Mouse (Mus musculus): ENCODE results near the gene Kif2a. TPM values are rescaled to one million over a fixed set of nuclear protein-coding genes. Genes with fewer than 3 reads are reported as not detected.

The Kif2a gene
- 10 to 100 TPM; 42.5 to 53.4 TPM for total RNA-seq (2021)
- long read RNA-seq, experiment 1, full-length matches to known transcripts: 2 of 6 reads
- long read RNA-seq, experiment 1, partial matches to known transcripts: 1 of 6 reads
- long read RNA-seq, experiment 1, other reads (novel, unspliced or antisense): 3 of 6 reads
- long read RNA-seq, experiment 2, partial matches to known transcripts: 2 of 8 reads
- long read RNA-seq, experiment 2, other reads (novel, unspliced or antisense): 5 of 8 reads

GRCm38 (mm10) chr13:107021461-107022265 is at the start of gene Kif2a:
Gene Kif2a, minus strand, starts transcription at chr13:107022126.
- peak; percentile 38 to 59 for DNase-seq (ENCODE audit: low spot score in 2 of 2)

DNA sequence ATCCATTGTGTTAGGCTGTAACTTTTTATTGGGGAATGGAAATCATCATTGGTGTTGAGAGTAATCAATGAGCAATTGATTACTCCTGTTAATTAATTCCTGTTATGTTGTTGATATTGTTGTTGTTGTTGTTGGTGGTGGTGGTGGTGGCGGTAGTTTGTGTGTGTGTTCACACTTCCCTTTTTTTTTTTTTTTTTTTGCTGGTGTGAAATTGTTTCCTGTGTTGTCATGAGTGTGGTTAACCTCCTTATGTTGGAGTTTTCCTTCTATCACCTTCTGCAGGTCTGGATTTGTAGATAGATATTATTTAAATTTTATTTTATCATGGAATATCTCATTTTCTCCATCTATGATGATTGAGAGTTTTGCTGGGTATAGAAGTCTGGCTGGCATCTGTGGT is 47.1 kb upstream of the Kif2a start:
- DNase-seq (ENCODE audit: low spot score in 2 of 2): no peak

DNA sequence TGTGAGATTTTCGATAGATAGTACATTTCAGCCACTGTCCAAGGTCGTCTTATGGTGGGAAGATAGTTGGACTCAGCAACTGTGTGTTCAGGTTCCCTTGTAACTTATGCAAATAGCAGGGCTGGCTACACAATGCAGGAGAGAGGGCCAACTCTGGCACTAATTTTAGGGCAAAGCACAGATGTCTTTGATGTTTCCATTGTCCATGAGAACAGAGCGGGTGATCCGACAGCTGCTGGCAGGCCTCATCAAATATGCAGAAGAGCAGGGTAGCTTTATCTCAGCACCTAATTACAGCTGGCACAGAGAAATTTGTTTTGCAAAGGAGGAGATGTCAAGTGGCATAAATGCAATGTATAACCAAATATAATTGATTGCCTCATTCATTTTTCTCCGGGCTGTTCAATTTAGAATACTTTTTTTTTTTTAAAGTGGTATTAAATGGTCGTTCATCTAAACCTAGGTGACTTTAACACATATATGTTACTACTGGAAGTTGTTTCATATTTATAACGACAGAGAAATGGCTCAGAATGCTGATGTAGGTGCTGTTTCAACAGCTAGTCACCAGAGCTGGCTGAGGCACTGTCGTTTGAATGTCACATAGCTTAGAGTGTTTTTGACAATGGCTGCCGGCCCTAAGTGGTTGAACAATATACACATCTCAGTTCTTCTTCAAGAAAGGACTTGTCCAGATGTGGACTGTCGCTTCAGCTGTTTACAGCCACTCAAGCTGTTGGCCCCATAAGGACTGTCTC is 43.4 kb upstream of the Kif2a start:
- DNase-seq (ENCODE audit: low spot score in 2 of 2): no peak

DNA sequence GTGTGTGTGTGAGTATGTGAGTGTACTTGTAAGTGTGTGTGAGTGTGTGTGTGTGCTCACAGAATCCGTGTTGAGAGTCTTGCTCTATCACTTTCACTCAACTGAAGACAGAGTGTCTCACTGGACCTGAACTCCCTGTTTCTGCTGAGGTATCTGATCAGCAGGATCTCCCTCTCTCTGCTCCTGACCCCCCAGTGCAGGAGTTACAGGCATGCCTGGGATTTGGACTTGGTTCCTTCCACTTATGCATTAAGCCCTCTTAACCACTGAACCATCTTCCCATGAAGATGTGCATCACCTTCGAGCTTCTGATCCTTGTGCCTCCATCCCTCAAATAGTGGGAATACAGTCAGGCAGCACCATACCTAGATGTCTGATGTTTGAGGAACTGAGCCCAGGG is 42.3 kb upstream of the Kif2a start:
- DNase-seq (ENCODE audit: low spot score in 2 of 2): no peak

DNA sequence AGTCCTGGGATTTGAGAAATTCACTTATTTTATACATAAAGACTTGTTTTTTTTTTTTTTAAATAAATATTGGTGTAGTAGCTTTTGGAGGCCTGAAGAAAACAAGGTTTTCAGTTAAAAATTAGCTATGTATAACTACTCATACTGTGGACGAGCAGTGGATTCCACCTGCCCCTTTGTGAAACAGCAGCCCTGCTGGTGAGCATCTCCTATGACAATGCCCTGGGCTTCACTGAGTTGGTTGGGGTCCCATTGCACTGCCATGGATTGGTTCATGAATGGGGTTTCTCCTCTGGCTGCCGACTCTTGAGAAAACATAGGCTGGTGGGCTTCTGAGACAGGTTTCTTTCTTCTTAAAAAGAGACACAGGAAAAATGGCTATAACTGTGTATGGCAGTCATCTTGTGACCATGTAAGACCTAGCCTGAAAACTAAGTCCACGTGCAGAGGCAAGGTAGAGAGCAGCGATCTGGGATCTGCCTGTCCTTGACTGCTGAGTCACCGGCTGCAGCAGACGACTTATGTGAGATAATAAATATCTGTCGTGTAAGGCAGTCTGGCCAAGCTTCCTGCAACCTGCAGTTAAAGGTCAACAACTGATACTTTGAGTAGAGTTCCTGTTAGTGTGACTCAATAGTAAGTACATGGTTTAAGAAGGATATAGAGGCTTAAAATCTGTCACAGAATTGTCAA is 41.3 kb upstream of the Kif2a start:
- DNase-seq (ENCODE audit: low spot score in 2 of 2): no peak

- DNase-seq (ENCODE audit: low spot score in 2 of 2): no peak
Observed at GRCm38 (mm10) chr13:107060098-107060497, 38.2 kb upstream of the Kif2a start.

GRCm38 (mm10) chr13:107059460-107059859 is 37.5 kb upstream of the Kif2a start:
- no peak for DNase-seq (ENCODE audit: low spot score in 2 of 2)

GRCm38 (mm10) chr13:107056318-107056717 is 34.4 kb upstream of the Kif2a start:
- no peak for DNase-seq (ENCODE audit: low spot score in 2 of 2)

- no peak for DNase-seq (ENCODE audit: low spot score in 2 of 2)
Observed at GRCm38 (mm10) chr13:107054496-107054895, 32.6 kb upstream of the Kif2a start.

DNA sequence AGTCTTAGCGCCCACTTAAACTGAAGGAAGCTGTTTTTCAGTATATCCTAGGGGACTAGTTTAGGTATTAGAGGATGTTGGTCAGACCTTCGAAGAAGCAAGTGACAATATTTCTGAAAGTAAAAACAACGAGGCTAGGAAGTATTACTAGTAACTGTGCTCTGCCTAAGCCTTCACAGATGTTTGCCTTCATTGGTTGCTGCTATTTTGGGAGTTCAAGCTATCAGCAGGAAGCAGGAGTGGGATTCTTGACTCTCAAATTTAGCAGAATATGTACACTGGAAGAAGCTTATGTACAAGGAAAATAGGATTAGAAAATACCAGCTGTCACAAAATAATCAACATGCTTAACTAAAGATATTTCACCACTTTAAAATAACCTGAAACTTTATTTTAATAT is 29.4 kb upstream of the Kif2a start:
- DNase-seq (ENCODE audit: low spot score in 2 of 2): no peak

DNA sequence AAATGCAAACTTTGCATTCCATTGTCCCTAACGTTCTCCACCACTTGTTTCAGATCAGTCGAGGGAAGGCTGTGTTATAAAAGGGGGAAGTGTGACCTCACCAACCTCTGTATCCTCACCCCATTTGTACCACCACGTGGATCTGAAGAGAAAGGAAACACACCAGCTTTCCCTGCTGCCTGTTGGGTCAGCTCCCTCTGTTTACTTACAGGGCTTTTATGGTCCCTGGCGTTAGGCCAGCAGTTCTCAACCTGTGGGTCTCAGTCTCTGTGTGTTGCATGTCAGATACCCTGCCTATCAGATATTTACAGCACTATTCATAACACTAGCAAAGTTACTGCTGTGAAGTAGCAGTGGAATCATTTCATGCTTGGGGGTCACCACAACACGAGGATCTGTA is 22.3 kb upstream of the Kif2a start:
- DNase-seq (ENCODE audit: low spot score in 2 of 2): no peak

GRCm38 (mm10) chr13:107042551-107042950 is 20.6 kb upstream of the Kif2a start:
- DNase-seq (ENCODE audit: low spot score in 2 of 2): no peak

GRCm38 (mm10) chr13:107039493-107039892 is 17.6 kb upstream of the Kif2a start:
- no peak for DNase-seq (ENCODE audit: low spot score in 2 of 2)

GRCm38 (mm10) chr13:107038346-107038745 is 16.4 kb upstream of the Kif2a start:
- DNase-seq (ENCODE audit: low spot score in 2 of 2): no peak

GRCm38 (mm10) chr13:107035511-107036113 is 13.7 kb upstream of the Kif2a start:
- no peak for DNase-seq (ENCODE audit: low spot score in 2 of 2)

DNA sequence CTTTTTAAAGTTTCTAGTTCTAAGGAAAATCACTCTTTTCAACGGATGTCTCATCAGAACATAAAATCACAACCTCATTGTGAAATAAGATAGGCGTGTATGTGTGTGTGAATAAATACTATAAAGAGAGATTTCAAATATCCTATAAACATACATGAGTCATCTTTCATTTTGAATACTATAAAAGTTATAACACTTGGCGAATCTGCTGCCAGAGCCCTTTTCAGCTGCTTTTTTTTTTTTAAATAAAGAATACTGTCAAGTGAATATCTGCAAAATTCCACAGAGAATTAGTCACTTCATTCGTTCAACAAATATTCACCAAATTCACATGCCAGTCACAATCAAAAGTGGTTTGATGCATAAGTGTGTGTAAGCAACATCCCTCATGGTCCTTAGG is 13.2 kb upstream of the Kif2a start:
- DNase-seq (ENCODE audit: low spot score in 2 of 2): no peak

DNA sequence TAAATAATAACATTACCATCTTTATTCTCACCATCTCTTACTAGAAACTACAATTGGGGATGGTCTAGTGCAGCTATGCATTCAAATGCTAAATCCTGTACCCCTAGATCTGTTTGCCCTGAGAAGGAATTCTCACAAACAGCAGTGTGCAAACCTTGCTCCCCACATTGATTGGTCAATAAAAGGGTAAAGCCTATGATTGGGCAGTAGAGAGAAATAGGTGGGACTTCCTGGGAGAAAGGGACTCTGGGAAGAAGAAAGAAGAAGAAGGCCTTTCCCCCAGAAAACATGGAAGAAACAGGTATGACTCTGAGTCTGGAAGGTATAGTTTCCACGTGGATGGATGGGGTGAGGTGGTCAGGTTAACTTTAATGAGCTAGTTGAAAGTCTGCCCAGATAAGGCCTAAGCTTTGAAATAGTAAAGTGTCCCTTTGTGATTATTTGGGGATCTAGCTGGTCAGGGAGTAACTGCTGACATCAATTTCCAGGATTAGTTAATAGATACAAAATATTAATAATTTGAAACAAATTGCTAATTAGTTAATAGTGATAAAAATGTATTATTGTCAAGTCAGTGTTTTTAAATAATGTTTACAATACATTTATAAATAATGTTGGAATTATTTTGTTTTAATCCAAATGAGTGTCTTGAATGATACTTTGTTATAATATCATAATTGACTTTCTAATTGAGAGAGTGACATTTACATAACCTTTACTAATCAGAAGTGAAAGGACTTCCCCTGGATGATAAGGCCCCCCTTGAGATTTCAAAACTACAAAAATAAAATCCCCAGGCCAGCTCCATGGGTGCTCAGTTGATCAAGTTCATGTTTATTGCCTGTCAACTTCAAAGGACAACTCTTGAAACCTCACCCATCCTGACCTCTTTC is 12.3 kb upstream of the Kif2a start:
- DNase-seq (ENCODE audit: low spot score in 2 of 2): no peak

- DNase-seq (ENCODE audit: low spot score in 2 of 2): no peak
Observed at GRCm38 (mm10) chr13:107031228-107031627, 9.3 kb upstream of the Kif2a start.

DNA sequence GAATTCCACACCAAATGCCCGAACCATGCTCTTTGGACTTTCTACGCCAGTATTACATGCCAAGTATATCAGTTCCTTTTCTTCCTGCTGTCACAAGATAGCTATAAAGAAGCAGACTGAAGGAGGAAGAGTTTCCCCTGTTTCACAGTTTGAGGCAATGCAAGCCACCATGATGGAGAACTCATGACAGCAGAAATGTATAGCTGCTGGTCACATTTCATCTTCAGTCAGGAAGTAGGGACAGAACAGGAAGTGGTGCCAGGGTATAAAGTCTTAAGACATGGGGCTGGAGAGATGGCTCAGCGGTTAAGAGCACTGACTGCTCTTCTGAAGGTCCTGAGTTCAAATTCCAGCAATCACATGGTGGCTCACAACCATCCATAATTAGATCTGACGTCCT is 5.3 kb upstream of the Kif2a start:
- DNase-seq (ENCODE audit: low spot score in 2 of 2): no peak

DNA sequence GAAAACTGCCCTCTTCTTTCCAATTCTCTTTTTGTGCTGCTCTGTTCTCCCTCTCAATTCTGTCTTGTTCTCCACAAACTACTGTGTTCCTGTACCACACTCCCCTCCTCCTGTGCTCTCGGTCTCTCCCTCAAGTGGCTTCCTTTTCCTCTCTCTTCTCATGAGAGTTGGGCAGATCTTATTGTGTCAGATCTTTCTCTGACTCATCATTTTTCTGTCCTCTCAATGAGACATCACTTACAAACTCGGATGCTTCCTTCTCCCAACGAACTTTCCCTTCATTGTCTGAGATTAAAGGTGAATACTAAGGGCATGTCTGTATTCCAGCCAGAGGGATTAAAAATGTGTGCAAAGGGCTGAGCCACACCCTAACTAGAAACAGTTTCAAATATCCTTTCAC is 3.7 kb upstream of the Kif2a start:
- DNase-seq (ENCODE audit: low spot score in 2 of 2): no peak
